Mouse (Mus musculus): Measurements from ENCODE around the gene Lonp1. TPM values are rescaled to one million over a fixed set of nuclear protein-coding genes. Genes with fewer than 3 reads are reported as not detected.
"Not testable (repeated sequence)": the region's sequence is repeated elsewhere in the genome, so short reads cannot be mapped to it uniquely, and the experiment has no call there.

Gene Lonp1
- total RNA-seq, 2 experiments from 2014 or later = 64.9 TPM

DNA sequence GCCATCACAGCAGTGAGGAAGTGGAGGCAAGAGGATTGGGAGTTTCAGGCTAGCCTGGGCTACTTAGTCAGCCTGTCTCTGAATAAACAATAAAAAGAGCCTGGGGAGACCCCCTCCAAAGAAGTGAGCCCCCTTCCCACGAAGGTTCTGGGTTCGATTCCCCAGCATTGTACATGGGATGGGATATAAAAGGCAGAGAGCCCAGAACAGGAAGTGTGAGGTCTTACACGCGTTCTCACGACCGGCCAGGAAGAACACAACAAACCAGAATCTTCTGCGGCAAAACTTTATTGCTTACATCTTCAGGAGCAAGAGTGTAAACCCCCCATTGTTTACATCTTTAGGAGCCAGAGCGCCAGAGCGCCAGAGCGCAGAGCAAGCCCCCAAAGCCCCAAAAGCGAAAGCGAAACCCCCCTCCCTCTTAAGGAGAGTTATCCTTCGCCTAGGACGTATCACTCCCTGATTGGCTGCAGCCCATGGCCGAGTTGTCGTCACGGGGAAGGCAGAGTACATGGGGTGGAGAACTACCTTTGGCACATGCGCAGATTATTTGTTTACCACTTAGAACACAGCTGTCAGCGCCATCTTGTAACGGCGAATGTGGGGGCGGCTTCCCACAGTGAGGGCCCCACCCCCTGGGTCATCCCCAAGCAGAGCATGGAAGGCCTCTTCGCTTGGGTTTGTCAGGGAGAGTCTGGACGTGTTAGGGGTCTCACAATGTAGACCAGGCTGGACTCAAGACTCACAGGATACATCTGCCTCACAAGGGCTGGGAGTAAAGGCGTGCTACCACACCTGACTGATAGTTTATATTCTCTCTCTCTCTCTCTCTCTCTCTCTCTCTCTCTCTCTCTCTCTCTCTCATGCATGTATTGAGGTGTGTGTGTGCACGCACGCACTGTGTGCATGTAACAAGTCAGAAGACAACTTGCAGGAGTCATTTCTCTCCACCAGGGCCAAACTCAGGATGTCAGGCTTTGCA is 3.4 kb upstream of the Lonp1 start:
- intact Hi-C loops (cut with DNase I) = loop anchor here (5.0 kb wide), 1 partner anchor 32 kb away; no protein-coding TSS in a partner anchor
- not testable (repeated sequence) for DNase-seq (ENCODE audit: extremely low spot score in 1 of 2, low spot score in 2 of 2)

DNA sequence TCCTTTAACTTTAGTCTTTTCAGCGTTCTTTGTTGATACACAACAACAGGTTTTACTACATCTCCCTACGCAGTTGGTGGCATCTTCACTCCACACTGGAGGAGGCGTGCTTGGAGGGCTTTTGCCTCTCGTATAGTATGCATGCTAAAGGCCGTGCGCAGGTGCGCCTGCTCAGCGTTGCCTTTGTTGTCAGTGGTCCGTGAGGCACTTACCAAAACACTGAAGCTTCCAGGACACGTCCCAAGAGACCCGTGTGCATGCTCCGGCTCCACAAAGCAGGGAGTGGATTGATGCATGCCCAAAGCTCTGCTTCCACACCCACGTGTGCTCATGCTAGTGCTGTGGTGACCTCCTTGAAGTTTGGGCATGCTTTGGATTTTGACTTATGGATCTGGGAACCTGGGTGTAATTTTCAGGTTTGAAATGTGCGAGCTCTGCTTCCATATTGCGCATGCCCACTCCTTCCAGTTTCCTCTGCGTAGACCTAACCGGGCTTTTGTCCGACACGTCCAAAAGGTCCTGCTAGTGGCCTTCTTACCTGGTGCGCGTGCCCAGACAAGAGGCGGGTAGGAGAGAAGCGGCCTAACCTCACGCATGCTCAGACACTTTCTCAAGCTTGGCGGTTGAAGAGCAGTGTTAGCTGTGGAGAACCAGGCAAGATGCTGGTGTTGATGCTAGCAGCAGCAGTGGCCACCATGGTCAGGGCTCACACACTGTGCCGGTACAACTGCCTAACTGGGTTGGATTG is 1.0 kb upstream of the Lonp1 start, which contains the start of gene Catsperd:
Catsperd (plus strand) TSS at position 614 of the 748 bp plus-strand sequence.
- intact Hi-C loops (cut with DNase I) = loop anchor here (5.0 kb wide), 1 partner anchor 35 kb away; no protein-coding TSS in a partner anchor

DNA sequence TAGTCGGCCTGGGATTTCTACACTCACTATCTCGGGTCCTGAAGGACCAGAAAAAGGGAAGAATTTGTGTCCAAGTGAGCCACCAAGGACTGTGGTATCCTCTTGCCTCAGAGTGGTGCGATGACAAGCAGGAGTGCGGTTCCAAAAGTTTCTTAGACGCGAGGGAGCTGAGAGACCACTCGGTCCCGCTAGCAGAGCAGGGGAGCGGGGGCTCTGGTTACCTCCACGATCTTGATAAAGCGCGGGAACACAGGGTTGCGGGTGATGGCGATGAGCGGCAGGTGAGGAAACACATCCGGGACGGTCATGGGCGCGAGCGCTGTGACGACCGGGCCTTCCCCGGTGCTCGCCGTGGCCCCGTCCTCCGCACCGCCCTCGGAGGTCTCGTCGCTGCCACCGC is 427 bp downstream of the Lonp1 start:
- intact Hi-C loops (cut with DNase I) = loop anchor here (5.0 kb wide), 1 partner anchor 36 kb away; no protein-coding TSS in a partner anchor
- DNase-seq (ENCODE audit: extremely low spot score in 1 of 2, low spot score in 2 of 2) = no peak

More for the DNA sequence above, 1.0 kb upstream of the Lonp1 start, which contains the start of gene Catsperd:
- no peak for DNase-seq (ENCODE audit: extremely low spot score in 1 of 2, low spot score in 2 of 2)

DNA sequence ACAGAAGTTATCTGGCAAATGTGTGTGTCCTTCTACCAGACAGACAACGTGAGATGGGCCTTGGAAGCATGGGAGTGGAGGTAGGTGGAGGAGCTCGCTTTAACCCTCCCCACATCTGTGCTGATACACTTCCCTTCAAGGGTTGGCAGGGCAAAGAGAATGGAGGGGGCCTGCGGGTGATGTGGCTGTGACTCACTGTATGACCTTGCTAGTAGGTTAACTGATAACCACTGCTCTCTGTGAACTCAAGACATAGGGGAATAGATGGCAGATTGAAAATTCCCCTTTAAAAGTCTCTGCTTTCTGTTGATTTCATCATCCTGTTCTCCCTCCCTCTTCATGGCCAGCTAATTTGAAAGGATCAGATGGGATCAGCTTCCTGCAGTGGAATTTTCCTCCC is 1.2 kb downstream of the Lonp1 start:
- intact Hi-C loops (cut with DNase I) = loop anchor here (5.0 kb wide), 1 partner anchor 37 kb away; no protein-coding TSS in a partner anchor
- DNase-seq (ENCODE audit: extremely low spot score in 1 of 2, low spot score in 2 of 2) = no peak

DNA sequence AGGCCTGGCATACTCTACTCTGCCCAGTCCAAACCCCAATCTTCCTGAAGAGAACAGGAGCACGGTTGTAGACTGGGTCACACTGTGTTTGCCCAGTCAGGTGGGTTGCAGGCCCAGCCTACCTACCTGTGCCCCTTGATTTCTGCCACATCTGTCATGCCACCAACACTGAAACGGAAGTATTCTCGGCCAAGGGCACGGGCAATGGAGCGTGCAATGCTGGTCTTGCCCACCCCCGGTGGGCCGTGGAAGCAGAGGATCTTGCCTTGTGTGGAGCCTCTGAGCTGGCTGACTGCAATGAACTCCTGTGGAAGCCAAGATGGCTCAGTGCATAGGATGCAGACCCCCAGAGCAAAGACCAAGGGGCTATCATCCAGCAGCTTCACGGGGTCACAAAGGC is 9.1 kb downstream of the Lonp1 start:
- intact Hi-C loops (cut with DNase I) = no loop called here

DNA sequence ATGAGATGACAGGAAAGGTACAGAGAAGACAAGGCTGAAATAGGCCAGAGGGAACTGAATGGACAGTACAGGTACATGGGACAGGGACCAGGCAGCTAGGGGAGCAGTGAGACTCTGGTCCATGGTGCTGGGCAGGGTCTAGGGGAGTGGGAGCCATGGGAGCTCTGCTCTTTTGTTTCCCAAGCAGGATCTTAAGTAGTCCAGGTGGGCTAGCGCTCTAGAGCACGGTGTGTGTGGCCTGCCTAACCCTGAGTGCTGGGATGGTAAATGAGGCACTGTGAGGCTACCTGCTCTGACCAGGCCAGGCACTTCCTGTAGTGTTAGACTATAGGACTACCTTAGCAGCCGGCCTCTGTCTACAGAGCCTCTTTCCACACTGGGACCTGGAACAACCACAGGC is 10.0 kb downstream of the Lonp1 start:
- no peak for DNase-seq (ENCODE audit: extremely low spot score in 1 of 2, low spot score in 2 of 2)
- intact Hi-C loops (cut with DNase I) = no loop called here

More for the DNA sequence above, 9.1 kb downstream of the Lonp1 start:
- DNase-seq (ENCODE audit: extremely low spot score in 1 of 2, low spot score in 2 of 2) = no peak

DNA sequence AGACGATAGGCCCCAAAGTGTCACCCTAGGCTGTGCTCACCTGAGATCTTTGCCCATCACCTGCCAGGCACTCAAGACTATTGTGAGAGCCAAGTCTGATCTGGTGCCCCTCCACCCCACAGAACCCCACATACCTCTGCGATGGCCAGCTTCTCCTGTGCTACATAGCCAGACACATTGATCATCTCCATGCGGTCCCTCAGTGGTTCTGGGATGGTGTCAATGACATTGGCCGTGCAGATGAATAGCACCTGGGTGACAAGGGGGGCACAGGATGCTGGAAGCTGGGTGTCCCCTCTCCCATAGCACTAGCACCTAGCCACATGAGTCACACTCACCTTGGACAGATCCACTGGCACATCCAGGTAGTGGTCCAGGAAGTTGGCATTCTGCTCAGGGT is 10.9 kb downstream of the Lonp1 start:
- intact Hi-C loops (cut with DNase I) = no loop called here
- no peak for DNase-seq (ENCODE audit: extremely low spot score in 1 of 2, low spot score in 2 of 2)

DNA sequence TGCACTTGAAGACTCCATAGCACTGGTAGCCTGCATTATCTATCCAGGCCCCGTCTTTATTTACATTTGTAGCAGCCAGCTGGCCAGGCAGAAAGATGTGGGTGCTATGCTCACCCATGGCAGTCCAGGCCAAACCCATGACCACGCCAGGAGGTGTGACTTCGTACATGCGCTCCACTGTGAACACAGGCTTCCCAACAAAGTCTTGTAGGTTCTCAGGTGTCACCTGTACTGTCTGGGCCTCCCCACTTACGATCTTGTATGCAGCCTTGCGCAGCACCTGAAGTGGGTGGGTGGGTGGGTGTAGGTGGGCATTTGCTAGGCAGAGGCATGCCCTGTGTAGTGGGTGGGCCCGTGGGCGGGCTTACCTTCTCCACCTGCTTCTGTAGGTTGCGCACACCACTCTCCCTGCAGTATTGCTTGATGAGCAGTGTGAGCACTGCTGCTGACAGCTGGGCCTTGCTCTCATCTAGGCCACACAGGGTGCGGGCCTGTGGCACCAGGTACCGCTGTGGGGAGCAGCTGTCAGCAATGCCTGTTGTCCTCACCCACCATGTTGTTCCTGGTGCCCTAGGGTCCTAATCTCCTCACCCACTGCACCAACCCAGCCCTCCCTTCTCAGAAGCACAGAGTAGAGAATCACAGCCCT is 11.4 kb downstream of the Lonp1 start:
- DNase-seq (ENCODE audit: extremely low spot score in 1 of 2, low spot score in 2 of 2) = no peak
- intact Hi-C loops (cut with DNase I) = no loop called here

DNA sequence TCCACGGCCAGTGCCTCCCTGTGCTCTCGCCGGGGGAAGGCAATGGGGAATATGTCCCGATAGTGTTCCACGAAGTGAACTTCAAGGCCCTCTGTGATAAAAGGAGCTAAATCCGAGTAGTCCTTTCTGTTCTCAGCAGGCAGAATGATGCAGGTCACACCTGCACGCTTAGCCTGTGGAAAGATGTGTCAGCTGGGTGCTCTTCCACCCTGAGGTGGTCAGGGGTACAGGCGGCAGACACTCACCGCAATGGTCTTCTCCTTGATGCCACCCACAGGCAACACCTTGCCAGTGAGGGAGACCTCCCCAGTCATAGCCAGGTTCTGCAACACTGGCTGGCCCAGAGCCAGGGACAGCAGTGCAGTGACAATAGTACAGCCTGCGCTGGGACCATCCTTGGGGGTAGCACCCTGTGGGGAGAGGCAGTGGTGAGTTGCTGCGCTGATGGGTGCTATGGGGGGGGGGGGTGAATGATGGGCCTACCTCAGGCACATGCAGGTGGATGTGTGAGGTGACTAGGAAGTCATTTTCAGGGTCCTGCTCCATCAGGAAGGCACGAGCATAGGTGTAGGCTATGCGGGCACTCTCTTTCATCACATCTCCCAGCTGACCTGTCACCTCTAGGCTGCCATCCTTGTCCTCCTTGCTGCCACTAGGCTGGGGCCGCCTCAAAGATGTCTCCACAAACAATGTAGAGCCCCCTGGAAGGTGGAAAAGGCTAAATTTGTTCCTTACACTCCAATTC is 12.1 kb downstream of the Lonp1 start:
- intact Hi-C loops (cut with DNase I) = loop anchor here (5.0 kb wide), 1 partner anchor 58 kb away; the partner anchor contains the start of gene Ranbp3
- peak in 1 of 2 experiments; percentile 54 for DNase-seq (ENCODE audit: extremely low spot score in 1 of 2, low spot score in 2 of 2)

DNA sequence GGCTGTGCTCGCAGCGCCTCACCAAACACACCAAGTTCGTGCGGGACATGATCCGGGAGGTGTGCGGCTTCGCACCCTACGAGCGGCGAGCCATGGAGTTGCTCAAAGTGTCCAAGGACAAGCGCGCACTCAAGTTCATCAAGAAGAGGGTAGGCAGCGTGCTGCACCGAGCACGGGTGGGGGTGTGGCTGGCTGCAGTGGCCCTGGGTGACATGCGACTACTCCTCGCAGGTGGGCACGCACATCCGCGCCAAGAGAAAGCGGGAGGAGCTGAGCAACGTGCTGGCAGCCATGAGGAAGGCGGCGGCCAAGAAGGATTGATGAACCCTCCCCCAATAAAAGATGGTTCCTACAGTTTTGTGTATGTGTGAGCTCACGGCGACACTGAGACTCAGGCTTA is 12.8 kb downstream of the Lonp1 start:
- intact Hi-C loops (cut with DNase I) = loop anchor here (5.0 kb wide), 1 partner anchor 58 kb away; the partner anchor contains the start of gene Ranbp3
- peak in 1 of 2 experiments; percentile 61 for DNase-seq (ENCODE audit: extremely low spot score in 1 of 2, low spot score in 2 of 2)

DNA sequence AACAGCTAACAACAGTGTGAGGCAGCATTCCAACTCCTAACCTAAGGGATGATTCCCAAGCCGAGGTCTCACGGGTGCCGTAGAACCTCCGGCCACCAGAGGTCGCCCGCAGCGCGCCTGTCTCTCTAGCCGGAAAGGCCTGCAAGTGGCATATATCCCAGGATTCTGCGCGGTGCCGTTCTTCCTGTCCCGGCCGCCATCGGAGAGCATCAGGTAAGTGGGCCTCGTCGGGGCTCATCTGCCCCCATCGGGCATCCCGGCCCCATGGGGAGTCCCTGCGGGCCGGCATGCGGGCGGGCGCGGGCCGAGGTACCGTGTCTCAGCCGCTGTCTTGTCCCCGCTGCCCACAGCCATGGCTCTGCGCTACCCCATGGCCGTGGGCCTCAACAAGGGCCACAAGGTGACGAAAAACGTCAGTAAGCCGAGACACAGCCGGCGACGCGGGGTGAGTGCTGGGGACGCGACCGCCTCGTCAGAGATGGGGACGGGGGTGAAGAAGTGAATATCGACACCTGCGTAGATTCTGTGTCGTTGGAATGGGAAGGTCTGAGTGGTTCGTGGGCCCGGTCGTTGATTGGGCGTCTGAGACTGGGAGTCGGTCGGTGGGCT is 13.3 kb downstream of the Lonp1 start, which contains the start of gene Rpl36:
Rpl36 (plus strand) TSS at position 181 of the 609 bp plus-strand sequence.
- DNase-seq (ENCODE audit: extremely low spot score in 1 of 2, low spot score in 2 of 2) = peak; percentile 95
- intact Hi-C loops (cut with DNase I) = loop anchor here (5.0 kb wide), 1 partner anchor 59 kb away; the partner anchor contains the start of gene Ranbp3

DNA sequence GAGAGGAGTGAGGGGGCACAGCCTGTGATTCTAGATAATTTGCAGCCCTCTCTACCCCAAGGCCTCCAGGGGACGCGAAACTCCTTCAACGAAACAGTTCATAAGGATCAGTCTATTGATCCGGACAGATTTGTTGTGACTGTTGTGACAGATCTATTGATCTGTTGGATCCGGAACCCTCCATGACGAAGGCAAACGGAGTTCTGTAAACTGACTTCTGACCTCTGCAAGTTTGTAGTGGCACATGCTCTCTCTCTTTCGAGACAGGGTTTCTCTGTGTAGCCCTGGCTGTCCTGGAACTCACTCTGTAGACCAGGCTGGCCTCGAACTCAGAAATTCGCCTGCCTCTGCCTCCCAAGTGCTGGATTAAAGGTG is 14.1 kb downstream of the Lonp1 start:
- intact Hi-C loops (cut with DNase I) = loop anchor here (5.0 kb wide), 1 partner anchor 60 kb away; the partner anchor contains the start of gene Ranbp3
- DNase-seq (ENCODE audit: extremely low spot score in 1 of 2, low spot score in 2 of 2) = not testable (repeated sequence)

DNA sequence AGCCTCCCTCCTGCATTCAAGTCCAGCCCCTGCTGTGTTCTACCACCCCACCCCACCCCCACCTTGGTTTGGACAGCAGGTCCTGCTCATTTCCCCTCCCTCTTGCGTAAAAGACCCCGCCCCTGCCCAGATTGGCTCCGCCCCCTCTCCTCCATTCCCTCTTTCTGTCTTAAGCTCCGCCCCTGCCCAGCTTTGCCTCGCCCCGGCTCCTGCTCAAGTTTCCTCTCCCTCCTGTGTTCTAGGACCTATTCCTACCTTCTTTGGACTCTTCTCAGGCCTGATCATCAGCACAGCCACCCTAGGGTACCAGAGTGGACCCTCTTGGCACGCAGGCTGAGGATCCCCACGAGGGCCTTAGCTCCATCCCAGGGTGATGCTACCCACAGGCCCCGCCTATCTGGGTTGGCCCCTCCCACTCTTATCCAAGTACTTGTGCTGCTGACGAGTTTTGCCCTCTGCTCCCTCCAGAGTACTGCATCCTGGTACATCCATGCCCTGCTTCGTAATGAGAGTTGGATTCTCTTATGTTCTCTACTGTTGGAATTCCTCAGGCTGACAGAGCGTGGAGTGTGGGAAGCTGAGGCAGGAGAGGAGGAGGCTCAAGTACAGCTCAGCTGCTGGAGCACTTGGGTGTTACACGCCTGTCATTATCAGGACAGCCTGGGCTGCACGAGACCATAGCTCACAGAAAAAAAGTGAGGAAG is 14.7 kb downstream of the Lonp1 start:
- intact Hi-C loops (cut with DNase I) = loop anchor here (5.0 kb wide), 1 partner anchor 60 kb away; the partner anchor contains the start of gene Ranbp3

DNA sequence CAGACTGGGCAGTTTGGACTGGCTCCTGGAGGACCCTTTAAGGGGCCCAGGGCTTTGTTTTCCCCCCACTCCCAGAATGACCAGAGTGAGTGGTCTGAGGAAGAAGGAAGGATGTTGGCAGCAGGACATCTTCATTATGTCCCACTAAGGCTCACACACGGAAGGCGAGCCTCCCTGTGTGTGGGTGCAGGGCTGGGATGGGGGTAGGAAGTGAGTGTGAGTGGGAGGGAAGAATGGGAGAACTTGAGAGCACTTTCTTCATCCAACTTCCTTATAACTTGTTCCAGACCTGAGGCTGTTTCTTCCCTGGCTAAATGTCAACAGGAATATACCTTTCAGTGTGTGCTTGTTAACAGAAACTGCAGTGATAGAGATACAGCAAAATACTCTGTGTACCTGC is 15.4 kb downstream of the Lonp1 start:
- no peak for DNase-seq (ENCODE audit: extremely low spot score in 1 of 2, low spot score in 2 of 2)
- intact Hi-C loops (cut with DNase I) = loop anchor here (5.0 kb wide), 1 partner anchor 61 kb away; the partner anchor contains the start of gene Ranbp3

More for the DNA sequence above, 14.7 kb downstream of the Lonp1 start:
- DNase-seq (ENCODE audit: extremely low spot score in 1 of 2, low spot score in 2 of 2) = peak in 1 of 2 experiments; percentile 78

DNA sequence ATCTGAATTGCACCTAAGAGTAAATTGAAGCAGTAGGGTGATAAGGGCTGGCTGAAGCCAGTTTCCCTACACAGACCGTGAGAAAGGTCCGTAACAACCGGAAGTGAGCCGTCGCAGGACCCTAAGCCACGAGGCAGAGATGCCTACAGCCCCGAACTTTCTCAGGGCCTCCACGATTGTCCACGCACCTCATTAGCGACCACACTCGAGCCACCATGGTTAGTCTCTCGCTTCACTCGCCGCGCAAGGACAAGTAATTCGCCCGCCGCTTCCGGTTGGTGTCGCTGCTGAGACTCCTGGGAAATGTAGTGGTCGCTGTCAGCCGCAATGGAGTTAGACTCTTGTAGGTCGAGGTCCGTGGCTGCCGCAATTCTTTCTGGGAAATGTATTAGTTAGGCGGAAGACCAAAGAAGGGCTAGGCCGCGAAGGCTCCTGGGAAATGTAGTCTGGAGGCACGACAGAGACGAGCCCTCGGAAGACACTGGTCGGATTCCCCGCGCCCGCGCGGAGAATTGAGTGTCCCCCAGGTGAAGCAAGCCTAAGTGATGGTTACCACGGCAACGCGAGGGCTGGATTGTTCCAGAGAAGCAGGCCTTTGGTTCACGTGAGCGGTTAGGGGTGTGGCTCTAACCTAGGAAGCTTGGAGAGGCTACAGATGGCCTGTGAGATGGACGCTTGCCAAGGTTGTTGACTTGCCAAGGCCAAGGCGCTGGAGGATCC is 17.1 kb downstream of the Lonp1 start, which contains the start of gene 2410015M20Rik:
2410015M20Rik (minus strand) TSS at position 320 of the 720 bp plus-strand sequence.
- peak; percentile 95 to 98 for DNase-seq (ENCODE audit: extremely low spot score in 1 of 2, low spot score in 2 of 2)
- intact Hi-C loops (cut with DNase I) = loop anchor here (5.0 kb wide), 1 partner anchor 63 kb away; the partner anchor contains the start of gene Ranbp3

DNA sequence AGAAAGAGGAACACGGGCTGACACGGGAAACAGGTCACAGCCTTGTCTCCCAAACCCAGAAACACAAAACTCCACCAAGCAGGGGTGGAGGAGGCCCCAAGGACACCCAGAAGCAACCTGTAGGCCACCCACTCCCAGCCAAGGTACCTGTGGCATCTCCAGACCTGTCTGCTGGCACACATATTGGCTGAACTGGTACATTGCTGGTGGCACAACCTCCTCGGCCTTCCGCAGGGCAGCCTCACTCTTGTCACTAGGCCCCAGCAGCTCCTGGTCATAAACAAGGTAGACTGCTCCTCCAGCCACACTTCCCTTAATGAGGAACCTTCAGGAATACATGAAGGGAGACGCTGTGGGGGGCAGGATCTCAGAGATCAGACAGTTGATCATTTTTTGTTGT is 18.0 kb downstream of the Lonp1 start:
- no peak for DNase-seq (ENCODE audit: extremely low spot score in 1 of 2, low spot score in 2 of 2)
- intact Hi-C loops (cut with DNase I) = no loop called here
